Mouse (Mus musculus): ENCODE measurements around the gene 9930021J03Rik. TPM values are rescaled to one million over a fixed set of nuclear protein-coding genes. Genes with fewer than 3 reads are reported as not detected.

9930021J03Rik gene
- polyA plus RNA-seq, 1 experiment from 2014 or later = 3.7 TPM

GRCm38 (mm10) chr19:29708461-29708860, 97.3 kb downstream of the 9930021J03Rik start:
- H3K9ac ChIP-seq (ENCODE audit: low read length) = no peak overlapping the region; the same call in 1 of the 2 replicates
- WGBS = 54% methylated on average over 5 of the region's 5 CpGs
- H3K4me1 ChIP-seq (ENCODE audit: control insufficient read depth, insufficient read depth, low read length) = no peaks in the 10 kb centered on the region
- no peak overlapping the region for H3K27ac ChIP-seq (ENCODE audit: low read length)
- peak overlapping the region; percentile 39 for H3K4me3 ChIP-seq (replicated peaks; ENCODE audit: low read length)
- H3K9me3 ChIP-seq (replicated peaks; ENCODE audit: control insufficient read depth, low read length) = no peaks in the 10 kb centered on the region
- H3K36me3 ChIP-seq (ENCODE audit: control insufficient read depth, insufficient read depth, low read length) = no peaks in the 10 kb centered on the region
- peak overlapping the region; percentile 47 for H3K4me2 ChIP-seq (ENCODE audit: low read depth, low read length)
- ATAC-seq (ENCODE audit: insufficient read depth, low FRiP score) = no peak
- H3K27me3 ChIP-seq (ENCODE audit: control insufficient read depth, insufficient read depth, low read length) = no peaks in the 10 kb centered on the region

- H3K27ac ChIP-seq (ENCODE audit: low read length) = no peak overlapping the region
- no peaks in the 10 kb centered on the region for H3K4me1 ChIP-seq (ENCODE audit: control insufficient read depth, insufficient read depth, low read length)
- WGBS = 40% methylated on average over 14 of the region's 14 CpGs
- H3K9ac ChIP-seq (ENCODE audit: low read length) = no peak overlapping the region
- peak overlapping the region; percentile 39 for H3K4me3 ChIP-seq (replicated peaks; ENCODE audit: low read length)
- H3K27me3 ChIP-seq (ENCODE audit: control insufficient read depth, insufficient read depth, low read length) = no peaks in the 10 kb centered on the region
- no peaks in the 10 kb centered on the region for H3K36me3 ChIP-seq (ENCODE audit: control insufficient read depth, insufficient read depth, low read length)
- peak overlapping the region; percentile 47 for H3K4me2 ChIP-seq (ENCODE audit: low read depth, low read length)
- no peaks in the 10 kb centered on the region for H3K9me3 ChIP-seq (replicated peaks; ENCODE audit: control insufficient read depth, low read length)
- ATAC-seq (ENCODE audit: insufficient read depth, low FRiP score) = no peak
These were observed 97.8 kb downstream of the 9930021J03Rik start for GRCm38 (mm10) chr19:29708003-29708402.

- 83% methylated on average over 9 of the region's 9 CpGs for WGBS
- Histone ChIP-seq H3K9me3 (replicated peaks; ENCODE audit: control insufficient read depth, low read length) (no peaks in the 10 kb centered on the region), H3K36me3 (ENCODE audit: control insufficient read depth, insufficient read depth, low read length) (no peaks in the 10 kb centered on the region), H3K4me3 (replicated peaks; ENCODE audit: low read length) (no peak overlapping the region; the same call in 1 of the 2 replicates), H3K4me1 (ENCODE audit: control insufficient read depth, insufficient read depth, low read length) (no peaks in the 10 kb centered on the region), H3K27me3 (ENCODE audit: control insufficient read depth, insufficient read depth, low read length) (no peaks in the 10 kb centered on the region), H3K27ac (ENCODE audit: low read length) (no peak overlapping the region), H3K4me2 (ENCODE audit: low read depth, low read length) (peak overlapping the region; percentile 47), H3K9ac (ENCODE audit: low read length) (no peak overlapping the region)
- no peak for ATAC-seq (ENCODE audit: insufficient read depth, low FRiP score)
These were observed 98.4 kb downstream of the 9930021J03Rik start for GRCm38 (mm10) chr19:29707314-29707898.

- Histone ChIP-seq H3K36me3 (ENCODE audit: control insufficient read depth, insufficient read depth, low read length) (no peaks in the 10 kb centered on the region), H3K27me3 (ENCODE audit: control insufficient read depth, insufficient read depth, low read length) (no peaks in the 10 kb centered on the region), H3K4me1 (ENCODE audit: control insufficient read depth, insufficient read depth, low read length) (no peaks in the 10 kb centered on the region), H3K27ac (ENCODE audit: low read length) (no peak overlapping the region), H3K9ac (ENCODE audit: low read length) (no peak overlapping the region), H3K9me3 (replicated peaks; ENCODE audit: control insufficient read depth, low read length) (no peaks in the 10 kb centered on the region), H3K4me3 (replicated peaks; ENCODE audit: low read length) (no peak overlapping the region), H3K4me2 (ENCODE audit: low read depth, low read length) (no peak overlapping the region)
- ATAC-seq (ENCODE audit: insufficient read depth, low FRiP score) = no peak
- 91% methylated on average over 13 of the region's 13 CpGs for WGBS
These were observed 101.4 kb downstream of the 9930021J03Rik start for GRCm38 (mm10) chr19:29704436-29704835.

GRCm38 (mm10) chr19:29701707-29702106, 104.1 kb downstream of the 9930021J03Rik start:
- H3K27ac ChIP-seq (ENCODE audit: low read length) = no peak overlapping the region
- H3K4me2 ChIP-seq (ENCODE audit: low read depth, low read length) = no peak overlapping the region
- 58% methylated on average over 4 of the region's 4 CpGs for WGBS
- no peak overlapping the region for H3K9ac ChIP-seq (ENCODE audit: low read length)
- no peaks in the 10 kb centered on the region for H3K4me1 ChIP-seq (ENCODE audit: control insufficient read depth, insufficient read depth, low read length)
- H3K4me3 ChIP-seq (replicated peaks; ENCODE audit: low read length) = no peak overlapping the region
- H3K36me3 ChIP-seq (ENCODE audit: control insufficient read depth, insufficient read depth, low read length) = no peaks in the 10 kb centered on the region
- ATAC-seq (ENCODE audit: insufficient read depth, low FRiP score) = no peak
- H3K9me3 ChIP-seq (replicated peaks; ENCODE audit: control insufficient read depth, low read length) = no peaks in the 10 kb centered on the region
- H3K27me3 ChIP-seq (ENCODE audit: control insufficient read depth, insufficient read depth, low read length) = no peaks in the 10 kb centered on the region

GRCm38 (mm10) chr19:29697245-29697874, 108.4 kb downstream of the 9930021J03Rik start, which contains the start of gene Mlana:
Mlana (plus strand) TSS chr19:29697824.
- no peaks in the 10 kb centered on the region for H3K27me3 ChIP-seq (ENCODE audit: control insufficient read depth, insufficient read depth, low read length)
- no peak for ATAC-seq (ENCODE audit: insufficient read depth, low FRiP score)
- WGBS = 54% methylated on average over 3 of the region's 3 CpGs

GRCm38 (mm10) chr19:29696840-29697239, 108.9 kb downstream of the 9930021J03Rik start:
- H3K4me3 ChIP-seq (replicated peaks; ENCODE audit: low read length) = no peak overlapping the region
- no peaks in the 10 kb centered on the region for H3K9me3 ChIP-seq (replicated peaks; ENCODE audit: control insufficient read depth, low read length)
- no peak overlapping the region for H3K4me2 ChIP-seq (ENCODE audit: low read depth, low read length)
- H3K4me1 ChIP-seq (ENCODE audit: control insufficient read depth, insufficient read depth, low read length) = no peaks in the 10 kb centered on the region
- no peaks in the 10 kb centered on the region for H3K36me3 ChIP-seq (ENCODE audit: control insufficient read depth, insufficient read depth, low read length)
- H3K27me3 ChIP-seq (ENCODE audit: control insufficient read depth, insufficient read depth, low read length) = no peaks in the 10 kb centered on the region
- H3K9ac ChIP-seq (ENCODE audit: low read length) = no peak overlapping the region
- ATAC-seq (ENCODE audit: insufficient read depth, low FRiP score) = no peak
- H3K27ac ChIP-seq (ENCODE audit: low read length) = no peak overlapping the region

More at GRCm38 (mm10) chr19:29697245-29697874, 108.4 kb downstream of the 9930021J03Rik start, which contains the start of gene Mlana:
- Histone ChIP-seq H3K9me3 (replicated peaks; ENCODE audit: control insufficient read depth, low read length) (no peaks in the 10 kb centered on the region), H3K27ac (ENCODE audit: low read length) (no peak within 1 kb of the TSS), H3K4me3 (replicated peaks; ENCODE audit: low read length) (no peak within 1 kb of the TSS), H3K4me1 (ENCODE audit: control insufficient read depth, insufficient read depth, low read length) (no peaks in the 10 kb centered on the region), H3K36me3 (ENCODE audit: control insufficient read depth, insufficient read depth, low read length) (no peaks in the 10 kb centered on the region), H3K9ac (ENCODE audit: low read length) (no peak within 1 kb of the TSS), H3K4me2 (ENCODE audit: low read depth, low read length) (no peak within 1 kb of the TSS)

GRCm38 (mm10) chr19:29696309-29696708, 109.5 kb downstream of the 9930021J03Rik start:
- no peak overlapping the region for H3K9ac ChIP-seq (ENCODE audit: low read length)
- ATAC-seq (ENCODE audit: insufficient read depth, low FRiP score) = no peak
- H3K36me3 ChIP-seq (ENCODE audit: control insufficient read depth, insufficient read depth, low read length) = no peaks in the 10 kb centered on the region
- no peaks in the 10 kb centered on the region for H3K4me1 ChIP-seq (ENCODE audit: control insufficient read depth, insufficient read depth, low read length)
- H3K4me3 ChIP-seq (replicated peaks; ENCODE audit: low read length) = no peak overlapping the region
- WGBS = 90% methylated on average over 4 of the region's 4 CpGs
- H3K27ac ChIP-seq (ENCODE audit: low read length) = no peak overlapping the region
- no peaks in the 10 kb centered on the region for H3K27me3 ChIP-seq (ENCODE audit: control insufficient read depth, insufficient read depth, low read length)
- H3K4me2 ChIP-seq (ENCODE audit: low read depth, low read length) = no peak overlapping the region
- H3K9me3 ChIP-seq (replicated peaks; ENCODE audit: control insufficient read depth, low read length) = no peaks in the 10 kb centered on the region

- H3K9me3 ChIP-seq (replicated peaks; ENCODE audit: control insufficient read depth, low read length) = no peaks in the 10 kb centered on the region
- ATAC-seq (ENCODE audit: insufficient read depth, low FRiP score) = no peak
- H3K4me3 ChIP-seq (replicated peaks; ENCODE audit: low read length) = no peak overlapping the region
- H3K4me1 ChIP-seq (ENCODE audit: control insufficient read depth, insufficient read depth, low read length) = no peaks in the 10 kb centered on the region
- no peak overlapping the region for H3K4me2 ChIP-seq (ENCODE audit: low read depth, low read length)
- H3K27ac ChIP-seq (ENCODE audit: low read length) = no peak overlapping the region
- no peaks in the 10 kb centered on the region for H3K36me3 ChIP-seq (ENCODE audit: control insufficient read depth, insufficient read depth, low read length)
- 88% methylated on average over 10 of the region's 10 CpGs for WGBS
- H3K27me3 ChIP-seq (ENCODE audit: control insufficient read depth, insufficient read depth, low read length) = no peaks in the 10 kb centered on the region
- no peak overlapping the region for H3K9ac ChIP-seq (ENCODE audit: low read length)
These were observed 110.7 kb downstream of the 9930021J03Rik start for GRCm38 (mm10) chr19:29695071-29695470.

Data from stomach, embryonic 16.5 days (tissue).